Mouse (Mus musculus): ENCODE results near the gene Atg7. TPM values are rescaled to one million over a fixed set of nuclear protein-coding genes. Genes with fewer than 3 reads are reported as not detected.

The Atg7 gene
- total RNA-seq, 1 experiment from 2014 or later = 41.2 TPM

GRCm38 (mm10) chr6:114787606-114788005, 144.7 kb downstream of the Atg7 start:
- DNase-seq = no peak

- DNase-seq = no peak
Measured at GRCm38 (mm10) chr6:114788663-114789062, 145.8 kb downstream of the Atg7 start.

GRCm38 (mm10) chr6:114790084-114790483, 147.2 kb downstream of the Atg7 start:
- no peak for DNase-seq

GRCm38 (mm10) chr6:114790902-114791301, 148.0 kb downstream of the Atg7 start:
- no peak for DNase-seq

- no peak for DNase-seq
Measured at GRCm38 (mm10) chr6:114791846-114792245, 148.9 kb downstream of the Atg7 start.

- no peak for DNase-seq
Measured at GRCm38 (mm10) chr6:114794706-114795105, 151.8 kb downstream of the Atg7 start.

GRCm38 (mm10) chr6:114795706-114796325, 152.9 kb downstream of the Atg7 start:
- DNase-seq = no peak

GRCm38 (mm10) chr6:114797901-114798300, 155.0 kb downstream of the Atg7 start:
- no peak for DNase-seq

GRCm38 (mm10) chr6:114798715-114799114, 155.8 kb downstream of the Atg7 start:
- no peak for DNase-seq

GRCm38 (mm10) chr6:114800291-114800965, 157.5 kb downstream of the Atg7 start:
- DNase-seq = no peak

GRCm38 (mm10) chr6:114803915-114804535, 161.1 kb downstream of the Atg7 start:
- DNase-seq = no peak

GRCm38 (mm10) chr6:114804866-114805265, 162.0 kb downstream of the Atg7 start:
- no peak for DNase-seq

- DNase-seq = no peak
Measured at GRCm38 (mm10) chr6:114805927-114806326, 163.0 kb downstream of the Atg7 start.

GRCm38 (mm10) chr6:114807474-114807873, 164.6 kb downstream of the Atg7 start:
- no peak for DNase-seq

- no peak for DNase-seq
Measured at GRCm38 (mm10) chr6:114808654-114809430, 165.9 kb downstream of the Atg7 start.

GRCm38 (mm10) chr6:114809431-114809811, 166.5 kb downstream of the Atg7 start:
- no peak for DNase-seq

- DNase-seq = no peak
Measured at GRCm38 (mm10) chr6:114812322-114812721, 169.4 kb downstream of the Atg7 start.

- DNase-seq = no peak
Measured at GRCm38 (mm10) chr6:114812779-114813178, 169.9 kb downstream of the Atg7 start.

GRCm38 (mm10) chr6:114814199-114814881, 171.4 kb downstream of the Atg7 start:
- no peak for DNase-seq

- DNase-seq = no peak
Measured at GRCm38 (mm10) chr6:114814882-114815650, 172.2 kb downstream of the Atg7 start.

GRCm38 (mm10) chr6:114817948-114818347, 175.1 kb downstream of the Atg7 start:
- DNase-seq = no peak
